Mouse (Mus musculus): ENCODE measurements at regions not wholly inside any gene's neighbourhood (a gene's known extent, or its start where the extent isn't known, plus 50 kb on each side); places are given as distances from the start of the nearest gene placed in this dataset.

- Histone ChIP-seq H3K27ac (ENCODE audit: low read length) (peak overlapping the region; percentile 71), H3K4me1 (replicated peaks; ENCODE audit: control insufficient read depth, insufficient read depth, low read length) (peaks cover 14% of the 10 kb centered on the region), H3K9ac (replicated peaks; ENCODE audit: low read depth, low read length) (no peak overlapping the region), H3K9me3 (ENCODE audit: control insufficient read depth, low read length) (no peaks in the 10 kb centered on the region), H3K4me3 (replicated peaks; ENCODE audit: low read length) (no peak overlapping the region), H3K4me2 (ENCODE audit: low read length) (no peak overlapping the region), H3K36me3 (ENCODE audit: control insufficient read depth, insufficient read depth) (no peaks in the 10 kb centered on the region), H3K27me3 (replicated peaks; ENCODE audit: control insufficient read depth, insufficient read depth, low read length) (no peaks in the 10 kb centered on the region)
- 50% methylated on average over 6 of the region's 6 CpGs for WGBS
- peak; percentile 56 for ATAC-seq
These were observed 193.0 kb upstream of the Itga4 start for GRCm38 (mm10) chr2:79062196-79062636.

GRCm38 (mm10) chr2:79063641-79064040 is 191.6 kb upstream of the Itga4 start:
- Histone ChIP-seq H3K27me3 (replicated peaks; ENCODE audit: control insufficient read depth, insufficient read depth, low read length) (no peaks in the 10 kb centered on the region), H3K4me2 (ENCODE audit: low read length) (no peak overlapping the region), H3K4me3 (replicated peaks; ENCODE audit: low read length) (no peak overlapping the region), H3K9ac (replicated peaks; ENCODE audit: low read depth, low read length) (no peak overlapping the region), H3K4me1 (replicated peaks; ENCODE audit: control insufficient read depth, insufficient read depth, low read length) (peaks cover 14% of the 10 kb centered on the region), H3K36me3 (ENCODE audit: control insufficient read depth, insufficient read depth) (no peaks in the 10 kb centered on the region), H3K27ac (ENCODE audit: low read length) (no peak overlapping the region), H3K9me3 (ENCODE audit: control insufficient read depth, low read length) (no peaks in the 10 kb centered on the region)
- 93% methylated on average over 2 of the region's 2 CpGs for WGBS
- ATAC-seq, result no peak

- WGBS, result 85% methylated on average over 1 of the region's 1 CpGs
- no peaks in the 10 kb centered on the region for H3K36me3 ChIP-seq (ENCODE audit: control insufficient read depth, insufficient read depth)
- ATAC-seq, result no peak
These were observed 189.9 kb upstream of the Itga4 start for GRCm38 (mm10) chr2:79065321-79065720.

GRCm38 (mm10) chr2:79076115-79076514 is 179.1 kb upstream of the Itga4 start:
- Histone ChIP-seq H3K36me3 (ENCODE audit: control insufficient read depth, insufficient read depth) (no peaks in the 10 kb centered on the region), H3K9ac (replicated peaks; ENCODE audit: low read depth, low read length) (no peak overlapping the region), H3K27ac (ENCODE audit: low read length) (no peak overlapping the region), H3K4me3 (replicated peaks; ENCODE audit: low read length) (no peak overlapping the region), H3K27me3 (replicated peaks; ENCODE audit: control insufficient read depth, insufficient read depth, low read length) (no peaks in the 10 kb centered on the region), H3K4me2 (ENCODE audit: low read length) (no peak overlapping the region), H3K4me1 (replicated peaks; ENCODE audit: control insufficient read depth, insufficient read depth, low read length) (no peaks in the 10 kb centered on the region), H3K9me3 (ENCODE audit: control insufficient read depth, low read length) (no peaks in the 10 kb centered on the region)
- 78% methylated on average over 2 of the region's 2 CpGs for WGBS
- ATAC-seq, result no peak

More at GRCm38 (mm10) chr2:79065321-79065720, 189.9 kb upstream of the Itga4 start:
- H3K27me3 ChIP-seq (replicated peaks; ENCODE audit: control insufficient read depth, insufficient read depth, low read length), result no peaks in the 10 kb centered on the region
- H3K9ac ChIP-seq (replicated peaks; ENCODE audit: low read depth, low read length), result no peak overlapping the region
- H3K9me3 ChIP-seq (ENCODE audit: control insufficient read depth, low read length), result no peaks in the 10 kb centered on the region
- peaks cover 4% of the 10 kb centered on the region; the same call in 1 of the 2 replicates for H3K4me1 ChIP-seq (replicated peaks; ENCODE audit: control insufficient read depth, insufficient read depth, low read length)
- H3K4me3 ChIP-seq (replicated peaks; ENCODE audit: low read length), result no peak overlapping the region
- H3K4me2 ChIP-seq (ENCODE audit: low read length), result no peak overlapping the region
- H3K27ac ChIP-seq (ENCODE audit: low read length), result no peak overlapping the region

- Histone ChIP-seq H3K9me3 (ENCODE audit: control insufficient read depth, low read length) (no peaks in the 10 kb centered on the region), H3K4me1 (replicated peaks; ENCODE audit: control insufficient read depth, insufficient read depth, low read length) (no peaks in the 10 kb centered on the region), H3K4me2 (ENCODE audit: low read length) (no peak overlapping the region), H3K27ac (ENCODE audit: low read length) (no peak overlapping the region), H3K36me3 (ENCODE audit: control insufficient read depth, insufficient read depth) (no peaks in the 10 kb centered on the region), H3K9ac (replicated peaks; ENCODE audit: low read depth, low read length) (no peak overlapping the region), H3K27me3 (replicated peaks; ENCODE audit: control insufficient read depth, insufficient read depth, low read length) (no peaks in the 10 kb centered on the region), H3K4me3 (replicated peaks; ENCODE audit: low read length) (no peak overlapping the region)
- ATAC-seq, result no peak
- WGBS, result 78% methylated on average over 5 of the region's 5 CpGs
These were observed 176.3 kb upstream of the Itga4 start for GRCm38 (mm10) chr2:79078836-79079394.

GRCm38 (mm10) chr2:79081769-79082168 is 173.5 kb upstream of the Itga4 start:
- no peak overlapping the region for H3K27ac ChIP-seq (ENCODE audit: low read length)
- H3K27me3 ChIP-seq (replicated peaks; ENCODE audit: control insufficient read depth, insufficient read depth, low read length), result no peaks in the 10 kb centered on the region
- H3K36me3 ChIP-seq (ENCODE audit: control insufficient read depth, insufficient read depth), result no peaks in the 10 kb centered on the region
- H3K9ac ChIP-seq (replicated peaks; ENCODE audit: low read depth, low read length), result no peak overlapping the region
- 98% methylated on average over 2 of the region's 2 CpGs for WGBS
- no peak overlapping the region for H3K4me3 ChIP-seq (replicated peaks; ENCODE audit: low read length)
- H3K9me3 ChIP-seq (ENCODE audit: control insufficient read depth, low read length), result no peaks in the 10 kb centered on the region
- ATAC-seq, result no peak
- H3K4me2 ChIP-seq (ENCODE audit: low read length), result no peak overlapping the region
- no peaks in the 10 kb centered on the region for H3K4me1 ChIP-seq (replicated peaks; ENCODE audit: control insufficient read depth, insufficient read depth, low read length)

GRCm38 (mm10) chr2:79086280-79086679 is 168.9 kb upstream of the Itga4 start:
- Histone ChIP-seq H3K4me2 (ENCODE audit: low read length) (no peak overlapping the region), H3K4me1 (replicated peaks; ENCODE audit: control insufficient read depth, insufficient read depth, low read length) (no peaks in the 10 kb centered on the region), H3K36me3 (ENCODE audit: control insufficient read depth, insufficient read depth) (no peaks in the 10 kb centered on the region), H3K4me3 (replicated peaks; ENCODE audit: low read length) (no peak overlapping the region), H3K9me3 (ENCODE audit: control insufficient read depth, low read length) (no peaks in the 10 kb centered on the region), H3K9ac (replicated peaks; ENCODE audit: low read depth, low read length) (no peak overlapping the region), H3K27ac (ENCODE audit: low read length) (no peak overlapping the region), H3K27me3 (replicated peaks; ENCODE audit: control insufficient read depth, insufficient read depth, low read length) (no peaks in the 10 kb centered on the region)
- WGBS, result 92% methylated on average over 4 of the region's 4 CpGs
- no peak for ATAC-seq

GRCm38 (mm10) chr2:79086857-79087578 is 168.2 kb upstream of the Itga4 start:
- Histone ChIP-seq H3K4me3 (replicated peaks; ENCODE audit: low read length) (no peak overlapping the region), H3K4me2 (ENCODE audit: low read length) (no peak overlapping the region), H3K27ac (ENCODE audit: low read length) (no peak overlapping the region), H3K9ac (replicated peaks; ENCODE audit: low read depth, low read length) (no peak overlapping the region), H3K9me3 (ENCODE audit: control insufficient read depth, low read length) (no peaks in the 10 kb centered on the region), H3K4me1 (replicated peaks; ENCODE audit: control insufficient read depth, insufficient read depth, low read length) (no peaks in the 10 kb centered on the region), H3K36me3 (ENCODE audit: control insufficient read depth, insufficient read depth) (no peaks in the 10 kb centered on the region), H3K27me3 (replicated peaks; ENCODE audit: control insufficient read depth, insufficient read depth, low read length) (no peaks in the 10 kb centered on the region)
- WGBS, result 67% methylated on average over 9 of the region's 9 CpGs
- ATAC-seq, result no peak

GRCm38 (mm10) chr2:79087600-79088205 is 167.5 kb upstream of the Itga4 start:
- Histone ChIP-seq H3K36me3 (ENCODE audit: control insufficient read depth, insufficient read depth) (no peaks in the 10 kb centered on the region), H3K9me3 (ENCODE audit: control insufficient read depth, low read length) (no peaks in the 10 kb centered on the region), H3K27me3 (replicated peaks; ENCODE audit: control insufficient read depth, insufficient read depth, low read length) (no peaks in the 10 kb centered on the region), H3K4me3 (replicated peaks; ENCODE audit: low read length) (no peak overlapping the region), H3K9ac (replicated peaks; ENCODE audit: low read depth, low read length) (no peak overlapping the region), H3K4me2 (ENCODE audit: low read length) (no peak overlapping the region), H3K4me1 (replicated peaks; ENCODE audit: control insufficient read depth, insufficient read depth, low read length) (no peaks in the 10 kb centered on the region), H3K27ac (ENCODE audit: low read length) (no peak overlapping the region)
- ATAC-seq, result no peak
- 72% methylated on average over 9 of the region's 9 CpGs for WGBS

All from forebrain, embryonic 16.5 days (tissue).